Mouse (Mus musculus) MEL-GATA-1-ER (cell line): ENCODE data around the gene Shf.

Experiments
- DNase-seq: peaks from one replicate; pipeline ENCODE4 v3.0.0-alpha.2; 2012; ENCODE audit warnings: low read depth; ENCODE audit errors: extremely low read depth

Shf gene

DNA sequence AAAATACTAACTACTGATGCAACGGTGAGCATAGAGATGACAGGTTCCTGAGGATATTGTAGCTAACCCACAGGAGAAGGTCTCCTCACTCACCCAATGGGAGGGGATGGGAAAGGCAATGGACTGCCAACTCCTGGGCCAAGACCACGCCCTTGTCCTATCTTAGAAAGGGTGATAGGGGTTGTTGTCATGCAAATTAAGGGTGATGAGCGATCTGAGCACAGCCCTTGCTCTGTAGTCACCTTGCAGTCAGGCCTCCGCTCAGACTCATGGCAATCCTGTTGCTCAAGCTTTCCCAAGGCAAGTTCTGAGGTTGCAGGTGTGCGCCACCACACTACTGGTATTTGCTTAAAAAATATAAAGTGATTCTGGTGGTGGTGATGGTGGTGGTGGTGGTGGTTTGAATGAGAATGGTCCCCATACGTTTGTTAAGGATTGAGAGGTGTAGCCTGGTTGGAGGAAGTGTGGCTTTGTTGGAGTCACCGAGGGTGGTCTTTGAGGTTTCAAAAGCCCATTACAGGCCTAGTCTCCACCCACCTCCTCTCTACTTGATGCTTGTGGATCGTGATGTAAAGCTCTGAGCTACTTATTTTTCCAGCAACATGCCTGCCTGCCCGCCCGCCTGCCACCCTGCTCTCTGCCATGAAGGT lies 1.3 kb upstream of the Shf start:
- DNase-seq = no peak

DNA sequence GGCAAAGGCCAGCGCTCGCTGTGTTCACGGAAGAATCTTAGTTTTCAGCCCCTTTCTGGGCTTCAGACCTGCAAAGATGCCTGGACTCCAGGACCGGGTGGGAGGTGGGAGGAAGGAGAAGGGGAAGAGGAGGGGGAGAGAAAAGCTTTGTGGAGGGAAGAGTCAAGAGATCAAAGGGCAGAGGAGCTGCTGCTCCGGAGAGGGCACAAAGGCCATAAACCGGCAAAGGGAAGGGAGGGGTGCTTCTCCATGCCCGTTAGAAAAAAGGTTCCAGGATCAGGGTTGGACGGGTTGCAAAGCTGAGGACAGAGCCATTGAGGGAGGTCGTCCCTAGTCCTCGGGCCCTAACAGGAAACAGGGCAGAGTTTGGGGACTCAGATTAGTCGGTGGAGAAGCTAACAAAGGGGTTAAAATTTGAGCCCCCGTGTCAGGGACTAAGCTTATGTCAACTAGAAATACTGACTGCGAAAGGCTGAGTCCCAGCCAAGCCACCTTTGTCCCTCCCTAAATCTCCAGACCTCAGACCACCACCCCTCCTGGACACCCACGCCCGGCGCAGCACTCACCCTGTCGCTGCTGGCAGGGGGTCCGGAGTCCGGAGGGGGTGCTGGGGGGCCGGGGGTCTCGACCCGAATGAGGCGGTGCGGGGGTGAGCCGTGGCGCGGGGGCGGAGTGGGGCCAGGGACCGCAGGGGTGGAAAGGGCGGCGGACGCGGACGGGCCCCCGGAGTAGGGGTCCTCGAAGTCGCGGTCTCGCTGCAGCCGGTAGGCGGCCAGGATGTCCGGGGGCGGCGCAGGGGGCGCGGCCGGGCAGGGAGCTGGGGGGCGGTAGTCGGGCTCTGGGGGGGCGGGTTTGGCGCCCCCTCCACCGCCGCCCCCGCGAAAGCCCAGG lies 636 bp downstream of the Shf start:
- no peak for DNase-seq

DNA sequence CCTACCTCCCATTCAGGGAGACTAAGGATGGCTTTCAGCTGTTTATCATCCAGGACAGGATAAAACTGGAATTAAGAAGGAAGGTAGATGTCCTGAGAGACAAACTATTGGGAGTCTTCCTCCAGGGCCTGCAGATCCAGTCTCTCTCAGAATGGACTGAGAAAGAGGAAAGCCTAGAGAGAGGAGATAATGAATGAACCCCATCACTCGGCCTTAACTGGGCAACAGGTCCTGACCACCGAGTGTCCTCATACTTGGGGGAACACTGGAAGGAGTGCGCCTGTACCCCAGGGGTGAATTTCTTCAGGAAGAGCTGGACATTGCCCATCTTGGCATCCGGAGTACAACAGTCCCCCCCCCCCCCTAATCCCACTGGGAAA lies 1.3 kb downstream of the Shf start:
- DNase-seq = no peak

DNA sequence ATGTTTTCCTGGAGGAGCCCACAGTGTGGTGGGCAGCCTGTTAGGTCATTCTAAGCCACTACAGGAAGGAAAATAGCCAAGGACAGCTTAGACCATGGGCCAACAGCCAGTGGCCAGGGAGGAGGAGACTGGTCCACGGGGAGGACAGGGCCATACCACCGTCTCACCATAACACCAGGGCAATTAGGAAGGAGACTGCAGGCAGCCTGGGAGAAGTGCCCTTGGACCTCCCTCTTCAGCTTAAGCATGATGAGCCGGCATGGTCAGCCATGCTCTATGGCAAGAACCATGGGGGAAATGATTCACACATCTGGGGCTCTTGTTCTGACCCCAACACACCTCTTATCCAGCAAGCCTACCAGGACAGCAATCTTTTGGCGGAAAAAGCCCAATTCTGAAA lies 1.8 kb downstream of the Shf start:
- no peak for DNase-seq

DNA sequence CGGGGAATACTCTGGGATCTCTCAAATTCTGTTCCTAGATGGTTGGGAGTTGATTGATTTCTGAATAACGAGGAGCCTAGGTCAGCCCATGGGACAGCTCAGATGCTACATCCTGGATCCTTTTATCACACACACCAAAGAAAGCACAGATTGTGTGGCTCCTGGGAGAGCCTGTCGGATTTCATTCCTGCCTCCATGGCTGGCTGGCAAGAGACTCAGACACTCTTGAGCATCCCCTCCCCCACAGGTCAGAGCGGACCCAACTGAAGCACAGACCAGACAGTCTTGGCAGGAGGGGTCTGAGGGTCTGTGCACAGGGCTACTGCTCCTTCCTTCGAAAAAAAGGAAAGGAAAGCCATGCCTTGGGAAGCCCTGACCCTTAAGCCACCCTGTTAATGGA lies 2.3 kb downstream of the Shf start:
- no peak for DNase-seq

DNA sequence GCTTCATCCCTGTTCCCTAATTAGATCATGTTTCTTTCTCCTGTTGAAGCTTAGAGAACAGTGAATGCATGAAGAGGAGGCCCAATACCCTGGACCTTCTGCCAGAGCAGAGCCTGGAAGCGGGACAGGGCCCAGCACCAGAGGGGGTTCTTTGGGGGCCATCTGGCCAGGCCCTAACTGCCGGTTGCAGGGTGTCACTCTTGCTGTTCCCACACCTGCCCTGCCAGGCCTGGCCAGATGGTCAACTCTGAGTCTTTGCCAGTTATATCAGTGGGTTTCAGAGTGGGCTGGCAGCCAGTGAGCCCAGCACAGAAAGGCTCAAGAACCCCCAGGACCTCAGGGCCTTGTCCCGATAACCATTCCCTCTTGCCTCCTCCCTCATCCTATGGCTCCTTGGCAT lies 2.9 kb downstream of the Shf start:
- no peak for DNase-seq

DNA sequence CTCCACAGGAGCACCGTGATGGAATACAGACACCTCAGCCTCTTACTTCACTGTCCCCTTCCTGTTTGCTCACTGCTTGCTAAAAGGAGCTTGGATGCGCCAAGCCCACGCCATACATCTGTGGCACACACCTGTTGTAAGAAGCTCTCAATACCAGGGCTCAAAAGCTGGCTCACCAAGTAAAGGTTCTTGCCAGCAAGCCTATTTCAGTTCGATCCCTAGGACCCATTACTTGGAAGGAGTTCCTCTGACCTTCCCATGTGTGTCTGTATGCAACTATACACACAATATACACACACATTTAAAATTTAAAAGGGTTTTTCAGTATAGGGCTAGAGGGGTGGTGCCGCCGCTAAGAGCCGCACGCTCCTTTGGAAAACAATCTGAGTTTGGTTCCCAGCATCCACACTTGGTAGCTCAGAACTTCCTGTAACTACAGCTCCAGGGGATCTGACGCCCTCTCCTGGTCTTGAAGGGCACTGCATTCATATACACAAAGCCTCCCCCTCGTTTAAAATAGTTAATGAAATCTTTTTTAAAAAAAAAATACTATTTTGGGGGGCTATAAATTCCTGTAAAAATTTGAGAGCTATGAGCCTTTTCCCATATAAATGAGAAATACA lies 3.6 kb downstream of the Shf start:
- DNase-seq = no peak

DNA sequence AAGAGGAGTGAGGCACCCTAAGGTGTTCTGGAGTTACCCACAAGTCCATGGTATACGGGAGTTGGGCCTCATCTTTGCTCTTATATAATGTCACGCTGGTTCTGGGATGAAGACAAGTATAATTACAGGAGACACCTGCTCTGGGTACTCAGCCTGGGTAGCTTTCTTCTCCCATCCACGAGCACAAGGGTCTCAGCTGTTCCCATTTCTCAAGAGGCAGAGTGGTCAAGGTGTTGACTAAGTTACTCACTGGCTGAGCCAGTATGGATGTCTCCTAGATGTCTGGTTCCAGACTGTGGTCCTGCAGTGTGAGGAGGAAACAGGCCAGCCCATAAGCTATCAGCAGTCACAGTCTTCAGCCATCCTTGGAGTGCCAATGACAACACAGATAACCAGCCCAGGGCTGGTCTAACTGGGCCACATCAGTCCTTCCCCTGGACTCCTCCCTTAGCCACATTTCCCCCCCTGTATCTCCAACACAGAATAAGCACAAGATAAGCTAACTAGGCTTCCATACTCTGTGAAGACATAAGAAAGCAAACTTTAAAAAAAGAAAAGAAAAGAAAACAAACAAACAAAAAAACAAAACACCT lies 4.5 kb downstream of the Shf start:
- no peak for DNase-seq

DNA sequence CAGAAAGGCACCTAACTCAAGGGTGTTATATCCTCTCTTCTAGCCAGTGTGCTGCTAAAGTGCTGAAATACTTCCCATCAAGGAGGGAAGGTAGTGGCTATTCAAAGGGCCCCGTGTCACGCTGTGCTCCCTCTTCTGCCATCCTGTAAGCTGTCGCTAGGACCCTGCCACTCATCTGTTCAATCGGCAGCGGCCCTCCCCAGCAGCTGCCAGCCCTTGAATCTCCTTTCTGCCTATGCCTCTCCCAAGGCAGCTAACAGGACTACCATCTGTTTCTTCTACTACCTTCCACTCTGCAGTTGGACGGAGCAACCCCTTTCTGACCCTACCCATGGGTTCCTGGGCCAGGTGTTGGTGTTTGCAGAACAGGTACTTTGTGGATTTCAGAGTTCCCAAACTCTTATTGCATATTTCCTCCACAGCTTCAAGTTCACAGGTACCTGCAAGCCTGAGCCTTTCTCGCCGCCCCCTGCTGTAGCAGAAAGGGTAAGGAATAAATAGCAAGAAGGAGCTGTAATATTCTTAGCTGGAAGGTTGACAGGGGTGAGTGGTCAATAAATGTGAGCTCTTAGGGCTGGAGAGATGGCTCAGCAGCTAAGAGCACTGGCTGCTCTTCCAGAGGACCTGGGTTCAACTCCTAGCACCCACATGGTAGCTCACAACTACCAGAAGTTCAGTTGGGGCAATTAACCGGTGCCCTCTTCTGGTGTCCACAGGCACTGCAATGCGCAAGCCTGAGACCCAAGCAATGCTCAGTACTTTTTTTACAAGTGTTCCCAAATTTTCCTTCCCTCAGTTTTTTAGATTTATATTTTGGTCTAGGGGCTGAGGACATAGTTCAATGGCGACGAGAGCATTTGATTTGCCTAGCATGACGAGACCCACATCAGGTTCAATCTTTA lies 6.1 kb downstream of the Shf start:
- no peak for DNase-seq

DNA sequence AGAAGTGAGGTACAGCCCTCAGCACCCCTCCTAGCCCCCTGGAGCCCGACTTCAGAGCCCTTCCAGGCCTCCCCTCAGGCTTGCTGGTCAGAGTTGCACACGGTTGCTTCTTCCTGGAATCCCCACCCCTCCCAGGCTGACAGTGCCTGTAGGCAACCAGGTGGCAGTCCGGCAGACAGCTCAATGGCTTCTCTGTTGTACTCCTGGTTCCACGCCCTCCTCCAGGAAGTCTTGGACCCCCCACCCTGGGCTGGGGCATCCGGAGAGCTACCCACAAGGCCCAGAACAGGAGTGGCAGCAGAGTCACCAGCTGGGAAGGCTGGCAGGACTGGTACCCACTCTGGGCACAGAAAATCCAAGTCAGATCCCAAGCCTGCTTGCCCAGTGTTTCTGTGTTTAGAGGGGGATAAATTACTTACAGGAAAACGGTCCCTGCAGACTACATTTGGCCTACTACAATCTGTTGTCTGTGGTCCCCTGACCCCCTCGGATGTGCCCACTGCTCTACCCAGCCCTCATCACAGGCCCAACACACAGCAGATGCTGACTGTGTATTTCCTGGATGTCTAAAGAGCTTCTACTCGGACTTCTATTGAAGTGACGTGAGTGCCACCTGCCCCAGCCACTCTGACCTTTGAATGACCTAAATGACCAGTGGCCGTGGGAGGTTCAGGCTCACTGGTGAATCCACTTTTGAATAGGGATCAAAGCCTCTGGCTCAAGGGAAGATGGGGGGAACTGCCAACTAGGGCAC lies 6.9 kb downstream of the Shf start:
- DNase-seq = no peak

DNA sequence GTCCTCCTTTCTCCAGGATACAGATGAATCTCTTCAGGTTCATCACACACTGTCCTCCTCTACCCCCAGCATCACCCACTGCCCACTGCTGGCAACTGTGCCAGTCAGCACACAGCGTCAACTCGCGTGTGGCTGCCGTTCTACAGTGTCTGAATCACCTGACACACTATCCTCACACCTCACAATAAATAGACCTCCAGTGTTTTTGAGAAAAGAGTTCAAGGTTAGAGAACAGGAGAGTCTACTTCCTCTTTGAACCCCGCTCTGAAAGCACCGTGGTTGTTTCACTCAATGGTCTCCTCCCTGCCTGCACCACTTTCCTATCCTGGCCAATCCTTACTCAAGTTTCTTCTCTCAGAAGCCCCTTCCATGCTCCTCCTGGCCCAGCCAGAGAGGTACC lies 7.8 kb downstream of the Shf start:
- no peak for DNase-seq

DNA sequence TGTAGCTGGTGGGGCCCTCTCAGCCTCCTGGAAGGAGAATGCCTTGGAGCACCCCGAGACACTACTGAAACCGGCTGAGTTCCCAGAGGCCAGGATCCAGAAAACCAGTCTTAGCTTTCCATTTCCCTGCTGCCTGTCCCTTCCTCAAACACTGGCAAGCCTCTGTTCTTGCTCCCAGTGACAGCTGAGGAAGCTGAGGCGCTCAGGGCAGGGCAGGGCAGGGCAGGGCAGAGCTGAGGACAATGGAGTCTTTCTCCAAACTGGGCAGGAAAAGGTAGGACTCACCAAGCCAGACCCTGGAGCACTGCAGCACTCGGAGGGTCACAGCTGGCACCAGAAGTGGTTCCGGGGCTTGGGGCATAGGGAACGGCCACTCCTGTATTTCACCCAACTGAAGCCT lies 8.7 kb downstream of the Shf start:
- no peak for DNase-seq

DNA sequence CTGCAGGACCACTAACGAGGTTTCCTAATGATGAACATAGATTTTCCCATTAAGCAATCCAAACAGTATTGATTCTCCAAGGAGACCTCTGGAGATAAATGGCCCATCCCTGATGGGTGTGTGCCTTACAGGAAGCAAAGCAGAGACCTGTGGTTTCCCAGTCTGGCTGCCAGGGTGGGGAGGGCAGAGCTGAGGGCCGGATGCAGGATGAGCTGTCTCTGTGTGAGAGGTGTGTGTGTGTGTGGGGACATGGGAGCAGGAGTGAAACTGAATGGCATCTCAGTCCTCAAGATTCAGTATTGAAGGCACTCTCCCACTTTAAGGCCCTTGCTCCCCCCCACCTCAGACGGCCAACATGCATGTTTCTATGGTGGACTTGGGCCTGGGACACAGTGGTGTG lies 12.8 kb downstream of the Shf start:
- no peak for DNase-seq

DNA sequence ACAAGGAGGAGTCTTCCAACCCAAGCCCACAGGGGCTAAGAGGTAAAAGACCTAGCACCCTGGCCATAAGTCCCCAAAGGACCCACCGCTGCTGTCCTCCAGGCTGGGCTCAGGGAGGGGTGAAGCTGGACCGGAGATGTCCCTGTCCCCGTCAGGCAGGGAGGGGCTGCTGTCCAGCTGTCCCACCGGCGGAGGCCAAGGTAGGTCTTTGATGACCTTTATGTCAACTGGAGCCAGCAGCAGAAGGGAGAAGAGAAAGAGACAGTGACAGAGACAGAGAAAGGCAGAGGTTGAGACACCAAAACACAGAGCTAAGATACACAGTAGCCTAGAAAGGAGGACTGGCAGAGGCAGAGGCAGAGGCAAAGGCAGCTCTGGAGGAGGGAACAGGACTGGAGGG lies 13.6 kb downstream of the Shf start:
- DNase-seq = no peak

DNA sequence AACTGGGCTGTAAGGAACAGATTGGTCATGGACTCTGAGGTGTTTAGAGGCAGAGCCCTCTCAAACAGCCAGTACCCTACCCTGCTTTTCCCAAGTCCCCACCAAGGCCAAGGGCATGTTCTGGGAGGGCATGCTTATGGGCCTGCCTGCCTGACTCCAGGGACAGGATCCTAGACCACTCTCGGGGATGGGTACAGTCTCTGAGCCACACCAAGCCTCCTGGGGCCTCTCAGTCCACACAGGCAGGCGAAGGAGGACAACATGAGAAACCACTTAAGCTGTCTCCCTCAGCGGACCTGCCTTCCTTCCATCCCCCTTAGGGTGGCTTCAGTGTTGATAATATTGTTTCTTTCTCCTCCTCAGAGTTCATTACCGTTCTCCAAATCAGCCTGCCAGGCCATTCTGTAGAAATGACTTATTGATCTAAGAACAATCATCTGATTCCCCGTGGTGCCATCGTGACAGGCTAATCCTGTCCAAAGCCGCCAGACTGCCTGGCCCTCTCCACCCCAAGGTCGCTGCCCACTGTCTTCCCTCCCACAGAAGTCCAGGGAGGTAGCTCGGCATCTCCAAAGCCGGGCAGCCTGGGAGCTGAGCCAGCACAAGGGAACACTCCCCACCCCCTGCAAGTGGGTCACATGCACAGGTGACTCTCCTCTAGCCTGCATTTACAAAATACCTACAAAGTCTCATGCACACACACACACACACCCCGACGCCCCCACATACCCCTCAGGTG lies 14.6 kb downstream of the Shf start:
- DNase-seq = no peak

DNA sequence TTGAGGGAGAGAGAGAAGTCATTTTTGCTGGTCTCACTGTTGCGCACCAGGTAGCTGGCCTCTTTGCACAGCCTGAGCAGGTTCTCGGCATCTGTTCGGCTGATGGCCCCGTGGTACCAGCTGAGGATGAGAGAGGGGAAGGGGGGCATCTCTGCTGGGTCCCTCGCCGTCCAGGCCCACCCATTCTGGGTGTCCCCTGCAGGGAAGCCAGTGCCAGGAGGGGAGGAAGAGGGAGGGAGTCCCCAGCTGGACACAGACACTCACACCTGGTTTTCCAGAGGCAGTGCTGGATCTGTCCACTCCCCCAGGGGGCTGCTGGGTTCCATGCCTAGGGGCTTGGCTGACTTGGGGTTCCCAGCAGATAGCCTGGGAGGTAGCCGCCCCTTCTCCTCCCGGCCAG lies 15.2 kb downstream of the Shf start:
- no peak for DNase-seq

DNA sequence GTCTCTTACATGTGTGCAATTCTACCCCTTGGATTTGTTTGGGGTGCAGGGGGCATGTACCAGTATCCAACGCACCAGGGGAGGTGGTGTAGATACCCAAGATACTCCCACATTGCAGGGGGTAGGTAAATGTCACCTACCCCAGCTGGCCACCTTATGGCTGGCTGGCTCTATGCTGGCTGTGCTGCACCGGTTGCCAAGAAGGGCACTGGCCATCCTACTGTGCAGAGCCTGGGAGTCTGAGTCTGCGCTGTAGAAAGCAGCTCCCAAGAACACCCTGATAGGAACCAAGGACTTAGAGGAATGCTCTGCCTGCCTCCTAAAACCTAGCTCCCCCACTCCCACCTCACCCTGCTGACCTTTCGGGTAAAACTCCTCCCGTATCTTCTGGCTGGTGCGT lies 16.0 kb downstream of the Shf start:
- DNase-seq = no peak

DNA sequence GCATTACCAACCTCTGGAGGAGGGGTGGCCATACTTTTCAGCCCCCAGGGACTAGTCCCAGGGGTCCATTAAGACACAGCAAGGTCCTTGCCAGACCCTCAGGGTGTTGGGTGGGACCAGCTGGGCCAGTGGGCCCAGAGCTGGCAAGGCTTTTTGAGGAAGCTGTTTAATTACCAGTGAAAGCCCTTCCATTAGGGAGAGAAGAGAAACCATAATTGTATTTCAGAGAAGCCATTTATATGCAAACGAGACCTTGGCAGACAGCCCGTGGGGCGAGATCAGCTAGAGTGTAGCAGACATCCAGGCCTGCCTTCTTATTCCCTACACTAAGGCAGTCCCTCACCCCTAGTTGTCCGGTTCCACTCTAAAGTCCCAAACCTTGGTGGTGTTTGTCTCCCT lies 17.0 kb downstream of the Shf start:
- DNase-seq = no peak

DNA sequence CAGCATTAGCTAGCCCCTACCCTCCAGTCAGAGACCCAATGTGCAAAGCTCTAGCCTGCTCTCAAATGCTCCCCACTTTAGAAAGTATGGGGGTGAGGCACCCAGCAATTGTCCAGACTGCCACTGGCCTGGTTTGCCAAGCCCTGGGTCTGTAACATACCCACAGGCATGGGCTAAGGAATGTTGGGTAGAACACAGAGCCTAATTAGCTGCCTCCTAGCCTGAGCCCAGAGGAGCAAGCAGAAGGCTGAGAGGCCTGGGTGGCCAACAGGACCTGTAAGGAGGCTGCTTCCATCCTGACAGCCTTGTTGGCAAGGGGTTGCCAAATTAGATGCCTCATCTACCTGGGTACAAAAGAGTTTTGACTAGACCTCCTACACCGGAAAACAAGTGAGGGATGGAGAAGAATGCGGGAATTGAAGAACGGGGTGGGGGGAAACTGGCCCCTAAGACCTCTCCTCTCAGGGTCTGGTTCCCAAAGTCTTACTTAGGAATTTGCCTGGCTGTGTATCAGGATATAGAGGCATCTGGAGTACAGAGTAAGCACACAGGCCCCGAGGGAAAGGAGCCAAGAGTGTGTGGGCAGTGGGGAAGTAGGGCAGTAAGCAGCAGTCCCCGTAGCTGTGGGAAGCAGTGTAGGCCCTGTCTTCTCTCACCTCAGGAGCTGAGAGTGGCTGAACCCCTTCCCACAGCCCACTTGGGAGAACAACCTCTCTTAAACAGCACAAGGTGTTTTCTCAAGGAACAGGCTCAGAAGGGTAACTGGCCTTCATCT lies 17.6 kb downstream of the Shf start:
- no peak for DNase-seq
